Mouse (Mus musculus) kidney, adult 2 months (tissue): ENCODE measurements around the gene Camk2d. TPM values are rescaled to one million over a fixed set of nuclear protein-coding genes. Genes with fewer than 3 reads are reported as not detected.

ENCODE experiments used
- DNase-seq: peaks from one replicate; pipeline ENCODE4 v3.0.0; 2021
- H3K27ac ChIP-seq: fragments of 200-500 bp; 2 replicates; pipeline ENCODE4 v1.5.1; 2012; ENCODE audit warnings: low read depth, low read length, control low read depth, inconsistent platforms; ENCODE audit not compliant: insufficient read depth
- H3K27me3 ChIP-seq: fragments of 200-500 bp; replicated peaks from 2 replicates; pipeline ENCODE4 v1.6.1; 2012; ENCODE audit warnings: mild to moderate bottlenecking, moderate library complexity, low read length, inconsistent platforms; ENCODE audit not compliant: control insufficient read depth, insufficient read depth
- H3K36me3 ChIP-seq: fragments of 200-500 bp; 2 replicates; pipeline ENCODE4 v1.6.1; 2012; ENCODE audit warnings: mild to moderate bottlenecking, moderate library complexity, low read length, inconsistent platforms; ENCODE audit not compliant: control insufficient read depth, insufficient read depth
- H3K4me1 ChIP-seq: fragments of 200-500 bp; 2 replicates; pipeline ENCODE4 v1.6.1; 2011; ENCODE audit warnings: low read length; ENCODE audit not compliant: control insufficient read depth, insufficient read depth
- H3K4me3 ChIP-seq: fragments of 200-500 bp; 2 replicates; pipeline ENCODE4 v1.5.1; 2011; ENCODE audit warnings: mild to moderate bottlenecking, low read depth, low read length, control low read depth; ENCODE audit not compliant: insufficient read depth
- CTCF ChIP-seq: fragments of 200-500 bp; conservative IDR thresholded peaks from 2 replicates; pipeline ENCODE4 v1.5.1; 2011; ENCODE audit warnings: low read depth, mild to moderate bottlenecking, control low read depth, low read length, moderate library complexity, mixed read lengths; ENCODE audit not compliant: insufficient read depth, insufficient read length
- POLR2A ChIP-seq: fragments of 200-500 bp; IDR thresholded peaks from one replicate; pipeline ENCODE4 v1.6.1; 2011; ENCODE audit warnings: low read depth, low read length, control low read depth
- WGBS: fragments of 180-500 bp; shearing (Covaris S2); methylation state at CpG from one replicate; pipeline ENCODE4 v1.1.7; 2018; 5-methylcytosine and 5-hydroxymethylcytosine counted together
- polyA plus RNA-seq: library from polyadenylated mRNA; depleted of rRNA; stranded (reverse); fragments of >200 nt; gene quantifications from 2 replicates; pipeline ENCODE4 v1.2.3, GENCODE M21; 2012

Gene Camk2d
- polyA plus RNA-seq, 1 experiment, result 37.9 TPM

DNA sequence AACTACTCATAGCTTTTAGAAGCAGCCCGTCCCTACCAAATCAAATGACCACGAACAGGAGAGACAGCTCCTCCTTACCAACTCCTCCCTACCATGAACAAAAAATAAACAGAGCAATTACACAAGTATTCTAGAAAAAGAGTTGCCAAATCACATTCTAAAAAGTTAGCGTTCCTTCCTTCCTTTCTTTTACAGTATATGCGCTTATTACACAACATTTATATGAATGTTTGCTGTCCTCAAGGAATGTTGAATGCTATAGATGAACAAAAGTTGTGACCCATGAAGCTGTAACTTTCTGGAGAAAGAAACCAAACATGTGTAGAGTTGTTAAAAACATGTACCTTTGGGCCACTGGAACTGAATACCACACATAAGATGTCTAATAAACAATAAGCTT is 31.9 kb downstream of the Camk2d start:
- Histone ChIP-seq H3K4me3 (no peak overlapping the region), H3K36me3 (no peaks in the 10 kb centered on the region), H3K4me1 (peaks cover 4% of the 10 kb centered on the region; the same call in 1 of the 2 replicates), H3K27me3 (no peaks in the 10 kb centered on the region), H3K27ac (no peak overlapping the region)
- DNase-seq, result no peak
- TF ChIP-seq POLR2A (no peak), CTCF (no peak)
- 82% methylated on average over 4 of the region's 4 CpGs for WGBS

DNA sequence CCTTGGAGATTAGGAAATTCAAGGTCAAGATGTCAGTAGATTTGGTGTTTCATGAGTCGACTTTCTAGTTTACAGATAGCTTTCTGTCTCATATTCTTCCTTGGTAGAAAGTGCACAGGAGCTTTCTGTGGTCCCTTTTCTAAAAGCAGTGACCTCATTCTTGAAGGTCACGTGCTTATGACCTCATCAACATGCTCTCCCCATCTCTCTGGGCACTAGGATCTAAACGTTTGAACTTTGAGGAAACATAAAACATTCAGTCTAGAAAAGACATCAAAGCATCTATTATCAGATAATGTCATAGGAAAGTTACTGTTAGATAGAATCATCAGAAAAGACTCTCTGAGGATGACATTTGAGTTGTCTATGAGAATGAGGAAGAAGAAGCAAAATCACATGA is 32.3 kb downstream of the Camk2d start:
- H3K4me1 ChIP-seq, result peaks cover 4% of the 10 kb centered on the region; the same call in 1 of the 2 replicates
- H3K27ac ChIP-seq, result no peak overlapping the region
- no peaks in the 10 kb centered on the region for H3K27me3 ChIP-seq
- H3K36me3 ChIP-seq, result no peaks in the 10 kb centered on the region
- no peak for TF ChIP-seq CTCF
- no peak for TF ChIP-seq POLR2A
- no peak for DNase-seq
- no peak overlapping the region for H3K4me3 ChIP-seq
- WGBS, result 45% methylated on average over 3 of the region's 3 CpGs

DNA sequence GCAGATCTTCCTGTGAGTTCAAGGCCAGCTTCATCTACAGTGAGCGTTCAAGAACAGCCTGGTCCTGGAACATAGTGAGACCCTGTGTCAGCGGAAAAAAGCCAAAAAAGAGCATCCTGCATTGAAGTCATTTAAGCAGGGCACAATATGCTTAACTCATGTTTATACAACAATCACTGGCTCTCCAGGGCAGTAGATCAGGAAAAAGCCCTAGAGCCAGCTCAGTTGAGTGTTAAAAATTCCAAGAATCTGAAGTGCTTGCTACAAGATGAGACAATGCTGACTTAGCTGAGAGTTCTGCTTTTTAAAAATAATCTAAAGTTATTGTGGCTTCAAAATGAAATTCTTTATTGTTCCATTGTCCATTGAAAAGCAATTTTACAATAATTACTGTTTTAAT is 32.9 kb downstream of the Camk2d start:
- Histone ChIP-seq H3K36me3 (no peaks in the 10 kb centered on the region), H3K4me1 (peaks cover 4% of the 10 kb centered on the region; the same call in 1 of the 2 replicates), H3K27me3 (no peaks in the 10 kb centered on the region), H3K27ac (no peak overlapping the region), H3K4me3 (no peak overlapping the region)
- DNase-seq, result no peak
- TF ChIP-seq CTCF, result no peak
- WGBS, result 82% methylated on average over 2 of the region's 2 CpGs

DNA sequence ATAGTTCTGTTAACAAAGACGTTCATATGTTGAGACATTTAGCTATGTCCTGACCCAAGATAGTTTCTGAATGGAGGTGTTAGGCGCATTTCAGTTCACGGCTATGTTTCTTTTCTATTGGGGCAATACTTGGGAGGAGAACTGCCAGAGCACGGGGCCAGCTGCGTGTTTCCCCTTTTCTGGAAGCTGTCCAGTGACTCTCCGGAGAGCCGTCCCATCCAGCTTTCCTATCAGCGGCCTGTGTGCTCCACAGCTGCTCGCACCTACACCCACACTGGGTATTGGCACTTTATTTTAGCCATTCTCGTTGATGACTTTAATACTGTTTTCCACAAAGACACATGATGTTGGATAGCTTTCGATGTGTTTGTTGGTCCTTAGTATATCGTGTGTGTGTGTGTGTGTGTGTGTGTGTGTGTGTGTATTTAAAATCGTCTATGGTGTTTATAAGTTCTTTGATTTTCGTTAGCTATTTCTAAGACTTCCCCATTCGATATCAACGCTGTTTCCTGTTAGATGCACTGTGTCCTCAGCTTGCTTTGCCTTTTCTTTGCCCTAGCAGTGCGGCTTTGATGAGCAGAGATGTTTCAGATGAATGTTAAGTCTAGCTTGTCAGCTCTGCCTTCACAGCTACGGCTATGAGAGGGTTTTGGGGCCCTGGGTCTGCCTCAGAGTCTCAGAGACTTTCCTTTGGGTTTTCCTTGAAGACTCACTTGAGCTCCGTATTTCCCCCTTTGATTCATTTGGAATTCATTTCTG is 34.2 kb downstream of the Camk2d start:
- WGBS, result 80% methylated on average over 19 of the region's 19 CpGs
- H3K27ac ChIP-seq, result no peak overlapping the region

DNA sequence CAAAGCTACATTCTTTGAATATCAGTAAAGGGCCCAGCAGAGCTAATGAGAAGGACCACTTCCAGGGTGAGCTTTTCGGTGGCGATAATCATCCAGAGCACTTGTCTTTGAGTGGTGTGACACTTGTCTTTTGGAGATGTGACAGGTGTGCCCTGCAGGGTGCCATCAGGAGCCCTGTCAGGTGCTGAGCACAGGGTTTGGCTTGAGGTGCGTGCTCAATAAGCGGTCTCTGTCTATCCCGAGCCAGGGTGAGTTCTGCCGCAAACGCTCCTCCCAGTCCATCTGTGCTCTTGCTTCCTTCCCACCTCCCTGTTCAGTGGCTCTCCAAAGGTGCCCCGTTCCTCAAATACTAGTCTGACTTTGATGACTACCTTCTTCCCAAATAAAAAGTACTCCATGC is 35.5 kb downstream of the Camk2d start:
- 92% methylated on average over 8 of the region's 8 CpGs for WGBS
- peaks cover 4% of the 10 kb centered on the region; the same call in 1 of the 2 replicates for H3K4me1 ChIP-seq
- H3K27me3 ChIP-seq, result no peaks in the 10 kb centered on the region
- H3K27ac ChIP-seq, result no peak overlapping the region
- no peak for DNase-seq
- TF ChIP-seq CTCF (no peak), POLR2A (no peak)
- H3K4me3 ChIP-seq, result no peak overlapping the region
- H3K36me3 ChIP-seq, result no peaks in the 10 kb centered on the region

More for the DNA sequence above, 34.2 kb downstream of the Camk2d start:
- Histone ChIP-seq H3K4me1 (peaks cover 4% of the 10 kb centered on the region; the same call in 1 of the 2 replicates), H3K27me3 (no peaks in the 10 kb centered on the region), H3K4me3 (no peak overlapping the region), H3K36me3 (no peaks in the 10 kb centered on the region)
- DNase-seq, result no peak
- no peak for TF ChIP-seq POLR2A
- no peak for TF ChIP-seq CTCF

DNA sequence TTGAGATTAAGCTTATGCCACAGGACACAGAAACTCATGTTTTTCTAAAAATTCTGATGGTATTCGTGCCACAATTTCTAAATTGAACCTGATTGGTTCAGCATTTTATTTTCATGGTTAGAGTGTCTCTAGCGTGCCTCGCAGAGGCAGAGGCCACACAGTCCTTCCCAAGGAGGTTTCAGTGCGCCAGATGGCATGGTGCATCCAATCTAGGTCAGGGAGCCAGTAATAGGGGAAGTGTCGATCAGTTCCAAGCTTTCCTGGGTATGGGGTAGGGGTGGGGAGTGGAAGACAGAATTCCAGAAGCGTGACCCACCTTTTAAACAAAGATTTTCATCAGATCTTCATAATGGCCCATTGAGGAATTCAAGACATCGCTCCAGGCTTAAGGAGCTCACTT is 36.5 kb downstream of the Camk2d start:
- 96% methylated on average over 7 of the region's 7 CpGs for WGBS
- Histone ChIP-seq H3K36me3 (no peaks in the 10 kb centered on the region), H3K27ac (no peak overlapping the region), H3K4me1 (peaks cover 4% of the 10 kb centered on the region; the same call in 1 of the 2 replicates), H3K4me3 (no peak overlapping the region), H3K27me3 (no peaks in the 10 kb centered on the region)
- no peak for DNase-seq
- no peak for TF ChIP-seq POLR2A
- TF ChIP-seq CTCF, result no peak

DNA sequence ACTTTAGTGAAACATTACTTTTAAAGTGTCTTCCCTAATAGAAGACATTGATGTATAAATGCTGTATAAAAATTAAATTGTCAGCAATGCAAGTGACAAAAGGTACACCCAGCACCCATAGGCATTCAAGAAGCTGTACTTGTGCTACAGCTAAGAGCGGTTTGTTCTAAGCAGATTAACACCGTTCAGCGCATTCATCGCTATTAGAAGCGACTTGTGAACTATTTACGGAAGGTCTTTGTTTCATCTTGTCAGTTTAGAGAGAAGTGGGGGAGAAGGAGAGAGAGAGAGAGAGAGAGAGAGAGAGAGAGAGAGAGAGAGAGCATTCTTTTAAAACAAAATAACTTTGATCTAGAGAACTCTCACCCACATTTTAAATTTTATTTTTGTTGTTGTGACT is 38.1 kb downstream of the Camk2d start:
- no peaks in the 10 kb centered on the region for H3K36me3 ChIP-seq
- no peak for TF ChIP-seq CTCF
- no peak for TF ChIP-seq POLR2A
- H3K27me3 ChIP-seq, result no peaks in the 10 kb centered on the region
- peaks cover 6% of the 10 kb centered on the region; the same call in 1 of the 2 replicates for H3K4me1 ChIP-seq
- 96% methylated on average over 6 of the region's 6 CpGs for WGBS
- no peak overlapping the region for H3K27ac ChIP-seq
- DNase-seq, result no peak
- no peak overlapping the region for H3K4me3 ChIP-seq
